Mouse (Mus musculus): ENCODE measurements around the gene Efhd1.

Gene Efhd1

GRCm38 (mm10) chr1:87264134-87265006, at the start of gene Efhd1:
TSS of gene Efhd1 (plus strand) at chr1:87264363.
- peak; percentile 64 to 85 for DNase-seq

GRCm38 (mm10) chr1:87214748-87215147, 49.4 kb upstream of the Efhd1 start:
- DNase-seq: no peak

GRCm38 (mm10) chr1:87217938-87218337, 46.2 kb upstream of the Efhd1 start:
- peak; percentile 41 to 66 for DNase-seq

GRCm38 (mm10) chr1:87225739-87226138, 38.4 kb upstream of the Efhd1 start:
- no peak for DNase-seq

GRCm38 (mm10) chr1:87226409-87227159, 37.6 kb upstream of the Efhd1 start:
- DNase-seq: no peak

- DNase-seq: no peak
Measured at GRCm38 (mm10) chr1:87227160-87227550, 37.0 kb upstream of the Efhd1 start.

- peak in 1 of 2 experiments; percentile 36 for DNase-seq
Measured at GRCm38 (mm10) chr1:87230606-87231005, 33.6 kb upstream of the Efhd1 start.

- no peak for DNase-seq
Measured at GRCm38 (mm10) chr1:87232197-87232596, 32.0 kb upstream of the Efhd1 start.

GRCm38 (mm10) chr1:87239056-87239455, 25.1 kb upstream of the Efhd1 start:
- peak in 1 of 2 experiments; percentile 30 for DNase-seq

- DNase-seq: no peak
Measured at GRCm38 (mm10) chr1:87243021-87243420, 21.1 kb upstream of the Efhd1 start.

GRCm38 (mm10) chr1:87245430-87245829, 18.7 kb upstream of the Efhd1 start:
- no peak for DNase-seq

- peak; percentile 83 to 89 for DNase-seq
Measured at GRCm38 (mm10) chr1:87245929-87246815, 18.0 kb upstream of the Efhd1 start.

- no peak for DNase-seq
Measured at GRCm38 (mm10) chr1:87252040-87252609, 12.0 kb upstream of the Efhd1 start.

GRCm38 (mm10) chr1:87255173-87255572, 9.0 kb upstream of the Efhd1 start:
- no peak for DNase-seq

- no peak for DNase-seq
Measured at GRCm38 (mm10) chr1:87257691-87258090, 6.5 kb upstream of the Efhd1 start.

- peak; percentile 72 to 80 for DNase-seq
Measured at GRCm38 (mm10) chr1:87258484-87258883, 5.7 kb upstream of the Efhd1 start.

GRCm38 (mm10) chr1:87259316-87259715, 4.8 kb upstream of the Efhd1 start:
- DNase-seq: no peak

- no peak for DNase-seq
Measured at GRCm38 (mm10) chr1:87263257-87263656, 906 bp upstream of the Efhd1 start.

- DNase-seq: no peak
Measured at GRCm38 (mm10) chr1:87263796-87264133, 398 bp upstream of the Efhd1 start.

GRCm38 (mm10) chr1:87265200-87265599, 1.0 kb downstream of the Efhd1 start:
- DNase-seq: peak; percentile 45 to 55

GRCm38 (mm10) chr1:87266296-87267090, 2.3 kb downstream of the Efhd1 start:
- peak in 1 of 2 experiments; percentile 47 for DNase-seq

GRCm38 (mm10) chr1:87270204-87270603, 6.0 kb downstream of the Efhd1 start:
- DNase-seq: no peak
